Mouse (Mus musculus) hindbrain, embryonic 13.5 days (tissue): ENCODE results near the gene Aff3. TPM values are rescaled to one million over a fixed set of nuclear protein-coding genes. Genes with fewer than 3 reads are reported as not detected.

Source experiments
- ATAC-seq: fragments of 200-750 bp; cut with Nextera tagmentation; 2 replicates; pipeline ENCODE4 v1.8.0; 2017; ENCODE audit warnings: moderate TSS enrichment; ENCODE audit not compliant: low FRiP score
- H3K27ac ChIP-seq: fragments of 300-500 bp; sonication (generic); 2 replicates; pipeline ENCODE4 v1.5.1; 2015; ENCODE audit warnings: inconsistent platforms, mild to moderate bottlenecking, moderate library complexity
- H3K27me3 ChIP-seq: fragments of 300-500 bp; sonication (generic); 2 replicates; pipeline ENCODE4 v1.6.1; 2015; ENCODE audit warnings: mild to moderate bottlenecking, inconsistent platforms
- H3K36me3 ChIP-seq: fragments of 300-500 bp; sonication (generic); 2 replicates; pipeline ENCODE4 v1.6.1; 2015; ENCODE audit warnings: mild to moderate bottlenecking, inconsistent platforms
- H3K4me1 ChIP-seq: fragments of 300-500 bp; sonication (generic); replicated peaks from 2 replicates; pipeline ENCODE4 v1.6.1; 2015; ENCODE audit warnings: inconsistent platforms
- H3K4me2 ChIP-seq: fragments of 300-500 bp; sonication (generic); 2 replicates; pipeline ENCODE4 v1.6.1; 2015; ENCODE audit warnings: inconsistent platforms, mild to moderate bottlenecking, moderate library complexity
- H3K4me3 ChIP-seq: fragments of 300-500 bp; sonication (generic); 2 replicates; pipeline ENCODE4 v1.5.1; 2015; ENCODE audit warnings: mild to moderate bottlenecking, inconsistent platforms
- H3K9ac ChIP-seq: fragments of 300-500 bp; sonication (generic); 2 replicates; pipeline ENCODE4 v1.6.1; 2015; ENCODE audit warnings: mild to moderate bottlenecking, inconsistent platforms
- H3K9me3 ChIP-seq: fragments of 300-500 bp; sonication (generic); 2 replicates; pipeline ENCODE4 v1.6.1; 2016; ENCODE audit warnings: inconsistent platforms
- WGBS: fragments of 180-500 bp; shearing (Covaris S2); methylation state at CpG from one replicate; pipeline ENCODE4 v1.1.7; 2015; 5-methylcytosine and 5-hydroxymethylcytosine counted together
- polyA plus RNA-seq: library from polyadenylated mRNA; unstranded; fragments of >200 nt; fragmentation: Nextera tagmentation; extraction: Ambion mirVana; gene quantifications from 2 replicates; pipeline ENCODE4 v1.2.1, GENCODE M21; 2015

Aff3 gene
- polyA plus RNA-seq, 1 experiment from 2014 or later, result 19.0 TPM

GRCm38 (mm10) chr1:38259541-38260338 is 405.0 kb downstream of the Aff3 start:
- H3K9ac ChIP-seq, result no peak overlapping the region
- no peak overlapping the region for H3K4me2 ChIP-seq
- no peaks in the 10 kb centered on the region for H3K27me3 ChIP-seq
- no peaks in the 10 kb centered on the region for H3K36me3 ChIP-seq
- H3K27ac ChIP-seq, result no peak overlapping the region
- no peak for ATAC-seq
- H3K4me1 ChIP-seq, result peaks cover 46% of the 10 kb centered on the region
- H3K9me3 ChIP-seq, result no peaks in the 10 kb centered on the region
- 84% methylated on average over 10 of the region's 10 CpGs for WGBS
- no peak overlapping the region for H3K4me3 ChIP-seq

DNA sequence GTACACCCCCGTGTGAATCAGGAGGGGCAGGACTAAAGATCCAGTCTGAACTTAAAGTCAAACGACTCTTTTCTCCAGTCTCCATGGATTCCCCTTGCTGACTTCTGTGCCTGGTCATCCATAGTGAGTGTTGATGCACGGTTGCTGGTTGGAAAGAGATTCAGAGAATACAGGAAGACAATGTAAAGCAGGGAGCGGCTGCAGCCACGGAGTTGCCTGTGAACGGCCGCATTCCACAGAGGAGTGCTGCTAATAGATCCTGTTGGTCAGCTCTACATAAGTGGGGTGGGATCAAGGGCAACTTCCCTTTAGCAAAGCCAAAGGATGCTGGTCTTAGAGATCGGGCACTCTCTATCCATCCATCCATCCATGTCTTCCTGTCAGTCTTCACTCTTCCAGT is 410.3 kb downstream of the Aff3 start:
- no peaks in the 10 kb centered on the region for H3K27me3 ChIP-seq
- H3K9ac ChIP-seq, result no peak overlapping the region
- H3K36me3 ChIP-seq, result no peaks in the 10 kb centered on the region
- WGBS, result 76% methylated on average over 8 of the region's 8 CpGs
- no peak overlapping the region for H3K4me3 ChIP-seq
- H3K27ac ChIP-seq, result no peak overlapping the region
- no peak overlapping the region for H3K4me2 ChIP-seq
- ATAC-seq, result no peak
- peaks cover 15% of the 10 kb centered on the region for H3K4me1 ChIP-seq
- no peaks in the 10 kb centered on the region for H3K9me3 ChIP-seq

DNA sequence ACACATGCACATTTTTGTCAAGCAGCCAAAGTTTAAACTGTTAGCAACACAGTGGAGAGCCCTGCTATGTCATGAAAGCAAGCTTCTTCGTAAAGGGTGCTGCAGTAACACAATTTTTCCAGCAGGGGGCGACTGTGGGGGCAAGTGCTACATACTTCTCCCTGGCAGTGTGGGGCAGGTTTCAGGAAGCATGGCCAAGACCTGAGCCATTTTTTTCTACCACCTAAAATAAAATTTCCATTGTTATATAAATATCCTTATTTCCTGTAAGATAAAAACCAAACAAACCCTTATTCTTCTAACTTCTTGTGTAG is 412.0 kb downstream of the Aff3 start:
- Histone ChIP-seq H3K36me3 (no peaks in the 10 kb centered on the region), H3K27me3 (no peaks in the 10 kb centered on the region), H3K4me3 (no peak overlapping the region), H3K4me1 (peaks cover 28% of the 10 kb centered on the region), H3K4me2 (no peak overlapping the region), H3K9me3 (no peaks in the 10 kb centered on the region), H3K27ac (no peak overlapping the region), H3K9ac (no peak overlapping the region)
- 43% methylated on average over 2 of the region's 2 CpGs for WGBS
- ATAC-seq, result no peak

- no peaks in the 10 kb centered on the region for H3K36me3 ChIP-seq
- H3K9ac ChIP-seq, result no peak overlapping the region
- no peaks in the 10 kb centered on the region for H3K27me3 ChIP-seq
- 87% methylated on average over 19 of the region's 19 CpGs for WGBS
- no peak overlapping the region for H3K4me2 ChIP-seq
- no peaks in the 10 kb centered on the region for H3K9me3 ChIP-seq
- H3K4me1 ChIP-seq, result peaks cover 28% of the 10 kb centered on the region
- H3K27ac ChIP-seq, result no peak overlapping the region
- ATAC-seq, result no peak
- no peak overlapping the region for H3K4me3 ChIP-seq
Observed at GRCm38 (mm10) chr1:38252031-38252765, 412.6 kb downstream of the Aff3 start.

GRCm38 (mm10) chr1:38251448-38251847 is 413.3 kb downstream of the Aff3 start:
- Histone ChIP-seq H3K9ac (no peak overlapping the region), H3K4me1 (peaks cover 34% of the 10 kb centered on the region), H3K27ac (no peak overlapping the region), H3K27me3 (no peaks in the 10 kb centered on the region), H3K4me3 (no peak overlapping the region), H3K9me3 (no peaks in the 10 kb centered on the region), H3K4me2 (no peak overlapping the region), H3K36me3 (no peaks in the 10 kb centered on the region)
- 95% methylated on average over 11 of the region's 11 CpGs for WGBS
- ATAC-seq, result no peak

- Histone ChIP-seq H3K4me2 (no peak overlapping the region), H3K4me1 (peaks cover 25% of the 10 kb centered on the region), H3K9ac (no peak overlapping the region), H3K9me3 (no peaks in the 10 kb centered on the region), H3K27me3 (no peaks in the 10 kb centered on the region), H3K36me3 (no peaks in the 10 kb centered on the region), H3K27ac (no peak overlapping the region), H3K4me3 (no peak overlapping the region)
- WGBS, result 85% methylated on average over 3 of the region's 3 CpGs
- ATAC-seq, result no peak
Observed at GRCm38 (mm10) chr1:38250246-38250645, 414.5 kb downstream of the Aff3 start.

- Histone ChIP-seq H3K4me3 (no peak overlapping the region), H3K27me3 (no peaks in the 10 kb centered on the region), H3K9me3 (no peaks in the 10 kb centered on the region), H3K36me3 (no peaks in the 10 kb centered on the region), H3K4me2 (no peak overlapping the region), H3K9ac (no peak overlapping the region), H3K4me1 (peaks cover 23% of the 10 kb centered on the region), H3K27ac (no peak overlapping the region)
- WGBS, result 86% methylated on average over 7 of the region's 7 CpGs
- ATAC-seq, result no peak
Observed at GRCm38 (mm10) chr1:38249561-38249960, 415.2 kb downstream of the Aff3 start.

DNA sequence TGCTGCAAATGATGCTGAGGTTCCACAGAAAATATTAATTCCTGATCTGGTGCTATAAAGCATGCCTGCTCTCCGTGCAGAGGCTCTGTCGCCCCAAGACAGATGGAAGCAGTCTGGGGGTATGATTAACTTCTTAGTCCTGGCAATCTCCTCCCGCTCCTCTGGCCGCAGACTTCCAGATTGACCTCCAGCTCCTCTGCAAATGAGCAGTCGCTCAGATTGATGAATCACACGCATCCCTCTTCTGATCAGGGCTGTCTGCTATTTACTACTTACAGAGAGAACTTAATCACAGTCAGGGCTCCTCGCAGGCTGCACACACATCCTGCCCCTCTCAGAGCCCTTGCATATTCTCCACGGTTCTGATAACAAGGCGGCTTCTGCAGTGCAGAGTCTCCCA is 416.7 kb downstream of the Aff3 start:
- peak overlapping the region; percentile 82 for H3K27ac ChIP-seq
- 28% methylated on average over 9 of the region's 9 CpGs for WGBS
- H3K36me3 ChIP-seq, result no peaks in the 10 kb centered on the region
- H3K4me1 ChIP-seq, result peaks cover 23% of the 10 kb centered on the region
- no peak for ATAC-seq
- H3K9ac ChIP-seq, result no peak overlapping the region
- H3K4me2 ChIP-seq, result no peak overlapping the region
- H3K27me3 ChIP-seq, result no peaks in the 10 kb centered on the region
- no peaks in the 10 kb centered on the region for H3K9me3 ChIP-seq
- no peak overlapping the region for H3K4me3 ChIP-seq

DNA sequence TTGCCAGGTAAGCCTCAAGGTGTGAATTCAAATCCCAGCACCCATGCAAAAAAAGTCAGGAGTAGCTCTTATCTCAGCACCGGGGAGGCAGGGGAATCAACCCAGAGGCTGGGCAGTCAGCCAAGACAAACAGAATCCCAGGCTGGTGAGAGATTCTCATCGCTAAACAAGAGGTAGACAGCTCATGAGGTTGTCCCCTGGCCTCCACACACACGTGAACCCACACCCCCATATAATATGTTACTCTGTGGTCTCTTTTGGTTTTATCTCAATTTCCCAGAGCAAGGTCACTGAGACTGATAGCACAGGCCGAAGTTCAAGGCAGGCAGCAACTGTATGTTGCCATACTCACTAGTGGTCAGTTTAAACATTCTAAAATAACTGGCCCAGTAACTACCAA is 422.2 kb downstream of the Aff3 start:
- no peak for ATAC-seq
- no peaks in the 10 kb centered on the region for H3K36me3 ChIP-seq
- H3K4me2 ChIP-seq, result no peak overlapping the region
- no peak overlapping the region for H3K9ac ChIP-seq
- peaks cover 10% of the 10 kb centered on the region for H3K4me1 ChIP-seq
- no peak overlapping the region for H3K27ac ChIP-seq
- 65% methylated on average over 4 of the region's 4 CpGs for WGBS
- no peak overlapping the region for H3K4me3 ChIP-seq
- no peaks in the 10 kb centered on the region for H3K9me3 ChIP-seq
- H3K27me3 ChIP-seq, result no peaks in the 10 kb centered on the region

- Histone ChIP-seq H3K27me3 (no peaks in the 10 kb centered on the region), H3K27ac (no peak overlapping the region), H3K9ac (no peak overlapping the region), H3K36me3 (no peaks in the 10 kb centered on the region), H3K9me3 (no peaks in the 10 kb centered on the region), H3K4me1 (peaks cover 10% of the 10 kb centered on the region), H3K4me3 (no peak overlapping the region), H3K4me2 (no peak overlapping the region)
- ATAC-seq, result no peak
- 88% methylated on average over 4 of the region's 4 CpGs for WGBS
Observed at GRCm38 (mm10) chr1:38241801-38242200, 423.0 kb downstream of the Aff3 start.

- Histone ChIP-seq H3K4me2 (no peak overlapping the region), H3K27me3 (no peaks in the 10 kb centered on the region), H3K9ac (no peak overlapping the region), H3K4me3 (no peak overlapping the region), H3K27ac (no peak overlapping the region), H3K9me3 (no peaks in the 10 kb centered on the region), H3K36me3 (no peaks in the 10 kb centered on the region), H3K4me1 (peaks cover 11% of the 10 kb centered on the region)
- ATAC-seq, result no peak
- 83% methylated on average over 6 of the region's 6 CpGs for WGBS
Observed at GRCm38 (mm10) chr1:38241221-38241666, 423.5 kb downstream of the Aff3 start.

GRCm38 (mm10) chr1:38240438-38241220 is 424.1 kb downstream of the Aff3 start:
- no peak for ATAC-seq
- Histone ChIP-seq H3K4me2 (no peak overlapping the region), H3K27ac (no peak overlapping the region), H3K9ac (no peak overlapping the region), H3K4me3 (no peak overlapping the region), H3K4me1 (peaks cover 11% of the 10 kb centered on the region), H3K36me3 (no peaks in the 10 kb centered on the region), H3K27me3 (no peaks in the 10 kb centered on the region), H3K9me3 (no peaks in the 10 kb centered on the region)
- 91% methylated on average over 9 of the region's 9 CpGs for WGBS
